Mouse (Mus musculus) cortical plate, adult 2 months (tissue): ENCODE measurements around the gene H2-T23.

ENCODE experiments used
- CTCF ChIP-seq: fragments of 200-500 bp; IDR thresholded peaks from 2 replicates; pipeline ENCODE4 v1.5.1; 2011; ENCODE audit warnings: mild to moderate bottlenecking, control low read depth, low read length; ENCODE audit not compliant: insufficient read depth; ENCODE audit errors: extremely low read depth
- POLR2A ChIP-seq: fragments of 200-500 bp; IDR thresholded peaks from 2 replicates; pipeline ENCODE4 v1.6.1; 2011; ENCODE audit warnings: mild to moderate bottlenecking, low read length, control low read depth; ENCODE audit not compliant: insufficient read depth; ENCODE audit errors: extremely low read depth

GRCm38 (mm10) chr17:35991781-35992180, 40.9 kb downstream of the H2-T23 start:
- no peak for TF ChIP-seq POLR2A
- no peak for TF ChIP-seq CTCF
